Comparison of ENCODE assay signal across 8 mouse cellular contexts in genomic region chr12:40832157-40832556, GRCm38 (mm10).
DNase-seq lines count a peak whose midpoint lies in the region; ATAC-seq and TF ChIP-seq lines count a peak whose summit lies in the region.

No protein-coding gene starts in this region.

- peaks cover 24% of the 10 kb centered on the region for H3K36me3 ChIP-seq in forebrain, embryonic 13.5 days (ENCODE audit: poor library complexity, severe bottlenecking)
- H3K36me3 ChIP-seq in forebrain, embryonic 10.5 days (replicated peaks), result peaks cover 16% of the 10 kb centered on the region
- no peaks in the 10 kb centered on the region for H3K36me3 ChIP-seq in neural tube, embryonic 11.5 days (ENCODE audit: control insufficient read depth, insufficient read depth, low read length)
- H3K36me3 ChIP-seq in neural tube, embryonic 15.5 days, result peaks cover 28% of the 10 kb centered on the region

- peaks cover 10% of the 10 kb centered on the region for H3K27me3 ChIP-seq in forebrain, embryonic 13.5 days
- H3K27me3 ChIP-seq in forebrain, embryonic 10.5 days (ENCODE audit: poor library complexity, severe bottlenecking), result peaks cover 41% of the 10 kb centered on the region
- H3K27me3 ChIP-seq in neural tube, embryonic 11.5 days (ENCODE audit: control insufficient read depth, insufficient read depth, low read length), result no peaks in the 10 kb centered on the region
- no peaks in the 10 kb centered on the region for H3K27me3 ChIP-seq in neural tube, embryonic 15.5 days (replicated peaks)

- H3K4me2 ChIP-seq in forebrain, embryonic 13.5 days, result no peak overlapping the region
- no peak overlapping the region for H3K4me2 ChIP-seq in neural tube, embryonic 11.5 days (ENCODE audit: low read depth)
- no peak overlapping the region for H3K4me2 ChIP-seq in neural tube, embryonic 15.5 days

- no peak overlapping the region for H3K9ac ChIP-seq in forebrain, embryonic 13.5 days
- no peak overlapping the region for H3K9ac ChIP-seq in neural tube, embryonic 11.5 days (ENCODE audit: low read length)
- H3K9ac ChIP-seq in neural tube, embryonic 15.5 days (replicated peaks), result no peak overlapping the region

- H3K9me3 ChIP-seq in forebrain, embryonic 13.5 days (replicated peaks), result no peaks in the 10 kb centered on the region
- peaks cover 5% of the 10 kb centered on the region; the same call in 1 of the 2 replicates for H3K9me3 ChIP-seq in forebrain, embryonic 10.5 days
- H3K9me3 ChIP-seq in neural tube, embryonic 11.5 days (ENCODE audit: control insufficient read depth, low read length), result no peaks in the 10 kb centered on the region
- no peaks in the 10 kb centered on the region for H3K9me3 ChIP-seq in neural tube, embryonic 15.5 days (replicated peaks)

- WGBS in forebrain, embryonic 13.5 days, result 63% methylated on average over 8 of the region's 8 CpGs
- 78% methylated on average over 8 of the region's 8 CpGs for WGBS in forebrain, embryonic 10.5 days
- WGBS in neural tube, embryonic 11.5 days, result 71% methylated on average over 8 of the region's 8 CpGs
- 51% methylated on average over 8 of the region's 8 CpGs for WGBS in neural tube, embryonic 15.5 days

- TF ChIP-seq CTCF in brain, embryonic 14.5 days (IDR thresholded peaks at IDR 0.05; ENCODE audit: borderline replicate concordance, extremely low read depth, insufficient read depth, insufficient read length), result peak; percentile 65; the same call in 1 of the 2 replicates

- DNase-seq in forebrain, embryonic 10.5 days (ENCODE audit: extremely low spot score, low spot score), result no peak
- DNase-seq in neural tube, embryonic 11.5 days (ENCODE audit: low spot score), result peak; percentile 27
- DNase-seq in brain, embryonic 14.5 days (ENCODE audit: low read depth), result peak; percentile 72
- peak; percentile 18 to 48 for DNase-seq in kidney, postnatal 36 days
- DNase-seq in right cerebral cortex, postnatal 4 days, result peak; percentile 43
- DNase-seq in T-cell, adult 2 months (ENCODE audit: low spot score), result no peak

- no peak overlapping the region for H3K27ac ChIP-seq in forebrain, embryonic 13.5 days
- H3K27ac ChIP-seq in forebrain, embryonic 10.5 days, result no peak overlapping the region
- H3K27ac ChIP-seq in neural tube, embryonic 11.5 days (ENCODE audit: low read depth, low read length), result no peak overlapping the region
- H3K27ac ChIP-seq in neural tube, embryonic 15.5 days (replicated peaks), result no peak overlapping the region

- TF ChIP-seq POLR2A in brain, embryonic 14.5 days (IDR thresholded peaks at IDR 0.05; ENCODE audit: borderline replicate concordance, extremely low read depth, insufficient read depth, insufficient read length, poor library complexity, severe bottlenecking), result no peak

- ATAC-seq in forebrain, embryonic 13.5 days, result peak; percentile 41; the same call in 1 of the 2 replicates
- no peak for ATAC-seq in neural tube, embryonic 11.5 days (ENCODE audit: insufficient read depth, low FRiP score, low TSS enrichment)
- ATAC-seq in neural tube, embryonic 15.5 days (ENCODE audit: low FRiP score), result no peak

- H3K4me3 ChIP-seq in forebrain, embryonic 13.5 days, result no peak overlapping the region
- H3K4me3 ChIP-seq in forebrain, embryonic 10.5 days, result no peak overlapping the region
- H3K4me3 ChIP-seq in neural tube, embryonic 11.5 days (ENCODE audit: low read depth, low read length), result no peak overlapping the region
- no peak overlapping the region for H3K4me3 ChIP-seq in neural tube, embryonic 15.5 days (replicated peaks)

- peaks cover 12% of the 10 kb centered on the region for H3K4me1 ChIP-seq in forebrain, embryonic 13.5 days
- peaks cover 8% of the 10 kb centered on the region for H3K4me1 ChIP-seq in forebrain, embryonic 10.5 days
- no peaks in the 10 kb centered on the region for H3K4me1 ChIP-seq in neural tube, embryonic 11.5 days (ENCODE audit: control insufficient read depth, insufficient read depth, low read length)
- H3K4me1 ChIP-seq in neural tube, embryonic 15.5 days, result peaks cover 2% of the 10 kb centered on the region; the same call in 1 of the 2 replicates

Comparison
In these comparisons a context has a peak if more than half of its experiments do, and no peak if none do; other contexts are left out.
1. DNase-seq: peak in neural tube, embryonic 11.5 days (single experiment), brain, embryonic 14.5 days (single experiment), kidney, postnatal 36 days (2 of 2) and right cerebral cortex, postnatal 4 days (single experiment); none in forebrain, embryonic 10.5 days (single experiment) and T-cell, adult 2 months (single experiment).